Mouse (Mus musculus): Measurements from ENCODE around the gene Tm9sf1. TPM values are rescaled to one million over a fixed set of nuclear protein-coding genes. Genes with fewer than 3 reads are reported as not detected.
A peak's percentile ranks its signal among the peaks of the same experiment; 100 is the strongest.

Gene Tm9sf1
- polyA plus RNA-seq, 1 experiment from 2014 or later, result 117 TPM

DNA sequence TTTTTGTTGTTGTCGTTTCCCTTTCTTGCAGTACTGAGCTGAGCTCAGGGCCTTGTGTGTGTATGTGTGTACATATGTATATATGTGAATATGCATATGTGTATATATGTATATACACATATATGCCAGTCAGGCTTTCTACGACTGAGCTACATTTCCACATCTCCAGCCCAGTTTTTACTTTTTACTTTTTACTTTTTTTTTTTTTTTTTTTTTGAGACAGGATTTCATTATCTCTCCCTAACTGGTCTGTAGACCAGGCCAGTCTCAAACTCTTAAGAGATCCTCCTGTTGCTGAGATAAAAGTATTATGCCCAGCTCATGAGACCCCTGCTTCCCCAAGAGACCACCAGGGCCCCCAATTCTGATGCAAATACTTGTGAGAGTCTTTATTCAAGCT, 26.8 kb downstream of the Tm9sf1 start:
- ATAC-seq (ENCODE audit: low FRiP score, low TSS enrichment), result no peak
- WGBS, result 80% methylated on average over 2 of the region's 2 CpGs

DNA sequence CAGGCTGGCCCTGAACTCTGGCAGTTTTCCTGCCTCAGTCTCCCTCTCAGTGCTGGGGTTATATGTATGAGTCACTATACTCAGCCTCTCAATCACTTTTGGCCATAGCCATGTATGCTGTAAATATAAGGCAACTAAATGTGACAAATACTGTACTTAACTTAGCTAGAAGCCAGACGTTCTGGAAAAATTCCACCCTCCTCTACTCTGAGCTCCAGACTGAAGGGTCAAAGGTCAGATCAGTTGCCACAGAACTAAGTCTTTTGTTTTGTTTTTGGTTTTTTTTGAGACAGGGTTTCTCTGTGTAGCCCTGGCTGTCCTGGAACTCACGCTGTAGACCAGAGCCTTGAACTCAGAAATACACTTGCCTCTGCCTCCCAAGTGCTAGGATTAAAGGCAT, 27.7 kb downstream of the Tm9sf1 start:
- no peaks in the 10 kb centered on the region for H3K4me1 ChIP-seq (ENCODE audit: control insufficient read depth, insufficient read depth, low read length)
- no peak overlapping the region for H3K27ac ChIP-seq (ENCODE audit: low read depth, low read length)
- H3K27me3 ChIP-seq (ENCODE audit: control insufficient read depth, insufficient read depth, low read length), result no peaks in the 10 kb centered on the region
- WGBS, result 48% methylated on average over 2 of the region's 2 CpGs
- H3K4me3 ChIP-seq (ENCODE audit: low read length), result no peak overlapping the region
- no peaks in the 10 kb centered on the region for H3K9me3 ChIP-seq (ENCODE audit: control insufficient read depth, low read length)
- no peaks in the 10 kb centered on the region; the same call in 1 of the 2 replicates for H3K36me3 ChIP-seq (ENCODE audit: control insufficient read depth, insufficient read depth, low read length)
- no peak for ATAC-seq (ENCODE audit: low FRiP score, low TSS enrichment)
- H3K4me2 ChIP-seq (replicated peaks; ENCODE audit: low read depth, low read length), result no peak overlapping the region
- no peak overlapping the region for H3K9ac ChIP-seq (ENCODE audit: low read depth, low read length)

More for the DNA sequence above, 26.8 kb downstream of the Tm9sf1 start:
- Histone ChIP-seq H3K4me2 (replicated peaks; ENCODE audit: low read depth, low read length) (no peak overlapping the region), H3K27me3 (ENCODE audit: control insufficient read depth, insufficient read depth, low read length) (no peaks in the 10 kb centered on the region), H3K4me3 (ENCODE audit: low read length) (no peak overlapping the region), H3K9ac (ENCODE audit: low read depth, low read length) (no peak overlapping the region), H3K9me3 (ENCODE audit: control insufficient read depth, low read length) (no peaks in the 10 kb centered on the region), H3K4me1 (ENCODE audit: control insufficient read depth, insufficient read depth, low read length) (no peaks in the 10 kb centered on the region), H3K27ac (ENCODE audit: low read depth, low read length) (no peak overlapping the region), H3K36me3 (ENCODE audit: control insufficient read depth, insufficient read depth, low read length) (no peaks in the 10 kb centered on the region)

DNA sequence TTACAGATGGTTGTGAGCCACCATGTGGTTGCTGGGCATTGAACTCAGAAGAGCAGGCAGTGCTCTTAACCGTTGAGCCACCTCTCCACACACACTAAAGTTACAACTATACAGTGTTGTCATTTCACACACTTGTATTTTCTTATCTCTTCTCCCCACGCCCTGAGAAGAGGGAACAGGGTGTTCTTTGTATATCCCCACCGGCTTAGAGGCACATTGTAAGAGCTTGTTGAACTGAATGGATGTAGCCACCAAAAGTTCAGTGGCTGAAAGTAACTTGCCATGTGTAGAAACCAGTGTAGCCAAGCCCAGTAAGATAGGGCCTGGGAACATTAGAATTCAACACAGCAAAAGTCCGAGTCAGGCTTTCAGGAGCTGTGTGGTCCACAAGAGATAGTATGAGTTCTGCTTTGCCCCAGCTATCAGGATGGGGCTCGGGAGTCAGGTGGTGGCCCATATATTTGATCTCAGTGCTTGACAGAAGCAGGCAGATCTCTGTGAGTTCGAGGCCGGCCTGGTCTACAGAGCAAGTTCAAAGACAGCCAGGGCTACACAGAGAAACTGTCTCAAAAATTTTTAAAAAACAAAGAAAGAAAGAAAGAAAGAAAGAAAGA, 28.9 kb downstream of the Tm9sf1 start:
- Histone ChIP-seq H3K9ac (ENCODE audit: low read depth, low read length) (no peak overlapping the region), H3K9me3 (ENCODE audit: control insufficient read depth, low read length) (no peaks in the 10 kb centered on the region), H3K4me2 (replicated peaks; ENCODE audit: low read depth, low read length) (no peak overlapping the region), H3K4me1 (ENCODE audit: control insufficient read depth, insufficient read depth, low read length) (no peaks in the 10 kb centered on the region), H3K27me3 (ENCODE audit: control insufficient read depth, insufficient read depth, low read length) (no peaks in the 10 kb centered on the region), H3K27ac (ENCODE audit: low read depth, low read length) (no peak overlapping the region), H3K4me3 (ENCODE audit: low read length) (no peak overlapping the region), H3K36me3 (ENCODE audit: control insufficient read depth, insufficient read depth, low read length) (peaks cover 2% of the 10 kb centered on the region)
- no peak for ATAC-seq (ENCODE audit: low FRiP score, low TSS enrichment)
- WGBS, result 77% methylated on average over 7 of the region's 7 CpGs

DNA sequence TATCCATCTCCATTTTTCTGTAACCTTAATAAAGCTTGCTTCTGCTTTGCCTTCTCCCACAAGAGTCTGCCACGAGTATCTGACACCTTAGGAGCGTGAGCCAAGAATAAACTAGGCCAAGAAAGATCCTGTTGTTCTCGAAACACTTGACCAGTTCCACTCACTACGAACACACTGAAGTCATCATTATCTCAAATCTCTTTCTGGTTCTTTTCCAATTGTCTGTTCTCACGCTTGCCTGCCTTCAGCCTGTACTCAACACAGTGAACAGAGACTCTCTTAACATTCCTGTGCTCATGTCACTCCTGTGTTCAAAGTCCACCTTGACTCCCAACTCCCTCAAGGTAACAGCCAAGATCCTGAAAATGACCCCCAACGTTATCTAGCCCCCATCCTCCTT, 30.3 kb downstream of the Tm9sf1 start:
- Histone ChIP-seq H3K4me3 (ENCODE audit: low read length) (no peak overlapping the region), H3K4me2 (replicated peaks; ENCODE audit: low read depth, low read length) (no peak overlapping the region), H3K27ac (ENCODE audit: low read depth, low read length) (no peak overlapping the region), H3K36me3 (ENCODE audit: control insufficient read depth, insufficient read depth, low read length) (peaks cover 15% of the 10 kb centered on the region), H3K4me1 (ENCODE audit: control insufficient read depth, insufficient read depth, low read length) (no peaks in the 10 kb centered on the region), H3K9ac (ENCODE audit: low read depth, low read length) (no peak overlapping the region), H3K9me3 (ENCODE audit: control insufficient read depth, low read length) (no peaks in the 10 kb centered on the region), H3K27me3 (ENCODE audit: control insufficient read depth, insufficient read depth, low read length) (no peaks in the 10 kb centered on the region)
- ATAC-seq (ENCODE audit: low FRiP score, low TSS enrichment), result no peak
- WGBS, result 67% methylated on average over 6 of the region's 6 CpGs

DNA sequence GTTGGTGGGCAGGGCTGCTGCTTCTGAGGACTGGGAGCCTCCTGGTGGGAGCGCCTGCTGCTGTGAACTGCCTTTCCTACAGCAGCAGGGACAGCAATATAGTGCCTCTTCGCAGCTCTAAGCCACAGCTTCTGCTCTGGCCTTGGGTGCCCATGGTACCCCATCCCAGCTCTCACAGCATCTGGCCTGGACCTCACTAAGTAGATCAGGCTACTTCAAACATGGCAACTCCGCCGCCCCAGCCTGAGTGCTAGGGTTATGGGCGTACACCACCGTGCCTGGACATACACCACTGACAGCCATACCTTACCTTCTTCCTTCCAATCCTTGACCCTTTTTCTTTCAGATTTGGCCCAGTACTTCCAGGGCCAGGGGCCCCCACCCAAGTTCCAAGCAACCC, 35.3 kb downstream of the Tm9sf1 start:
- no peaks in the 10 kb centered on the region for H3K9me3 ChIP-seq (ENCODE audit: control insufficient read depth, low read length)
- H3K36me3 ChIP-seq (ENCODE audit: control insufficient read depth, insufficient read depth, low read length), result peaks cover 41% of the 10 kb centered on the region
- H3K27ac ChIP-seq (ENCODE audit: low read depth, low read length), result no peak overlapping the region
- peaks cover 5% of the 10 kb centered on the region; the same call in 1 of the 2 replicates for H3K4me1 ChIP-seq (ENCODE audit: control insufficient read depth, insufficient read depth, low read length)
- H3K9ac ChIP-seq (ENCODE audit: low read depth, low read length), result no peak overlapping the region; the same call in 1 of the 2 replicates
- no peaks in the 10 kb centered on the region for H3K27me3 ChIP-seq (ENCODE audit: control insufficient read depth, insufficient read depth, low read length)
- H3K4me3 ChIP-seq (ENCODE audit: low read length), result no peak overlapping the region
- ATAC-seq (ENCODE audit: low FRiP score, low TSS enrichment), result no peak
- 94% methylated on average over 6 of the region's 6 CpGs for WGBS
- no peak overlapping the region for H3K4me2 ChIP-seq (replicated peaks; ENCODE audit: low read depth, low read length)

DNA sequence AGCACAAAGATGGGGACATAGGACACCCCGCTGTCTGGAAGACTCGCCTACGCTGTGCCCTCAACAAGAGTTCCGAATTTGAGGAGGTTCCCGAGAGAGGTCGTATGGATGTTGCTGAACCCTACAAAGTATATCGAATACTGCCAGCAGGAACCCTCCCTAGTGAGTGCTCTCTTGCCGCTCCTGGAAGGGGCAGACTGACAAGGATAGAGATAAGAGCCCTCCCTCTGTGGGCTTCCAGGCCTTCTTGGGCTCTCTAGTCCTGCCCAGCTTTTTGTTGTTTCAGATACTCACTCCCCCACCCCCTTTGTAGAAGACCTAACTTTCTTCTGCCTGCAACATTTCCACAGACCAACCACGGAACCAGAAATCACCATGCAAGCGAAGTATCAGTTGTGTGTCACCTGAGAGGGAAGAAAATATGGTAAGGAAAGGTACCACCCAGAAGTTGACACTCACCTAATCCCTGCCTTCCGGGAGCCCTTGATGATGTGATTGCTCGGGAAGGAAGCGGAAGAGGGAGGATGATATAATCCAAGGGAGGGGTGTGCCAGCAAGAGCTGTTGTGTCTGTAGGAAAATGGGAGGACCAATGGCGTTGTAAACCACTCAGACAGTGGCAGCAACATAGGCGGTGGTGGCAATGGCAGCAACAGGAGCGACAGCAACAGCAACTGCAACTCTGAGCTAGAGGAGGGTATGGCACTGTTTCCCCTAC, 37.7 kb downstream of the Tm9sf1 start:
- Histone ChIP-seq H3K4me2 (replicated peaks; ENCODE audit: low read depth, low read length) (no peak overlapping the region), H3K36me3 (ENCODE audit: control insufficient read depth, insufficient read depth, low read length) (peaks cover 58% of the 10 kb centered on the region)
- 92% methylated on average over 16 of the region's 16 CpGs for WGBS

DNA sequence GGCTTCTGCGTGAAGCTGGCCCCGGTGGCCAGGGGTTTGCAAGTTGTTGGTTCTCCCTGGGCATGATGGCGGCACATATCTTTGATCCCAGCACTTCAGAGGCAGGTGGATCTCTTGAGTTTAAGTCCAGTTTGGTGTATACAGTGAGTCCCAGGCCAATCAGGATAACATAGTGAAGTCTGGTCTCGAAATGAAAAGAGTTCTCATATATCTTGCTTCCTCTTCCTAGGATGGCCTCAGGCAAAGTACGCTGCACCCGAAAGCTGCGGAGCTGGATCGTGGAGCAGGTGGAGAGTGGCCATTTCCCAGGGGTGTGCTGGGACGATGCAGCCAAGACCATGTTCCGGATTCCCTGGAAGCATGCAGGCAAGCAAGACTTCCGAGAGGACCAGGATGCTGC, 38.8 kb downstream of the Tm9sf1 start:
- 83% methylated on average over 11 of the region's 11 CpGs for WGBS
- ATAC-seq (ENCODE audit: low FRiP score, low TSS enrichment), result no peak
- peaks cover 67% of the 10 kb centered on the region for H3K36me3 ChIP-seq (ENCODE audit: control insufficient read depth, insufficient read depth, low read length)
- H3K9me3 ChIP-seq (ENCODE audit: control insufficient read depth, low read length), result no peaks in the 10 kb centered on the region
- H3K4me3 ChIP-seq (ENCODE audit: low read length), result no peak overlapping the region
- no peak overlapping the region for H3K9ac ChIP-seq (ENCODE audit: low read depth, low read length)
- peaks cover 5% of the 10 kb centered on the region; the same call in 1 of the 2 replicates for H3K4me1 ChIP-seq (ENCODE audit: control insufficient read depth, insufficient read depth, low read length)
- no peak overlapping the region for H3K4me2 ChIP-seq (replicated peaks; ENCODE audit: low read depth, low read length)
- H3K27me3 ChIP-seq (ENCODE audit: control insufficient read depth, insufficient read depth, low read length), result no peaks in the 10 kb centered on the region
- no peak overlapping the region for H3K27ac ChIP-seq (ENCODE audit: low read depth, low read length)

More for the DNA sequence above, 37.7 kb downstream of the Tm9sf1 start:
- Histone ChIP-seq H3K4me3 (ENCODE audit: low read length) (no peak overlapping the region), H3K27ac (ENCODE audit: low read depth, low read length) (no peak overlapping the region), H3K9ac (ENCODE audit: low read depth, low read length) (no peak overlapping the region), H3K9me3 (ENCODE audit: control insufficient read depth, low read length) (no peaks in the 10 kb centered on the region), H3K27me3 (ENCODE audit: control insufficient read depth, insufficient read depth, low read length) (no peaks in the 10 kb centered on the region), H3K4me1 (ENCODE audit: control insufficient read depth, insufficient read depth, low read length) (peaks cover 5% of the 10 kb centered on the region; the same call in 1 of the 2 replicates)
- no peak for ATAC-seq (ENCODE audit: low FRiP score, low TSS enrichment)

- H3K27me3 ChIP-seq (ENCODE audit: control insufficient read depth, insufficient read depth, low read length), result no peaks in the 10 kb centered on the region
- peak overlapping the region; percentile 41 for H3K4me2 ChIP-seq (replicated peaks; ENCODE audit: low read depth, low read length)
Measured at GRCm38 (mm10) chr14:55603633-55604576, 39.7 kb downstream of the Tm9sf1 start.

More at GRCm38 (mm10) chr14:55603633-55604576, 39.7 kb downstream of the Tm9sf1 start:
- ATAC-seq (ENCODE audit: low FRiP score, low TSS enrichment), result peak; percentile 91
- H3K4me3 ChIP-seq (ENCODE audit: low read length), result peak overlapping the region; percentile 33
- H3K4me1 ChIP-seq (ENCODE audit: control insufficient read depth, insufficient read depth, low read length), result peaks cover 5% of the 10 kb centered on the region; the same call in 1 of the 2 replicates
- H3K36me3 ChIP-seq (ENCODE audit: control insufficient read depth, insufficient read depth, low read length), result peaks cover 65% of the 10 kb centered on the region
- peak overlapping the region; percentile 70 for H3K27ac ChIP-seq (ENCODE audit: low read depth, low read length)
- 13% methylated on average over 19 of the region's 19 CpGs for WGBS
- no peaks in the 10 kb centered on the region for H3K9me3 ChIP-seq (ENCODE audit: control insufficient read depth, low read length)
- peak overlapping the region; percentile 52; the same call in 1 of the 2 replicates for H3K9ac ChIP-seq (ENCODE audit: low read depth, low read length)
